11 mouse cellular contexts compared by ENCODE assay signal in genomic region chr8:106816431-106817170, GRCm38 (mm10). TPM values are rescaled to one million over a fixed set of nuclear protein-coding genes. Genes with fewer than 3 reads are reported as not detected.
DNase-seq lines count a peak whose midpoint lies in the region; ATAC-seq and TF ChIP-seq lines count a peak whose summit lies in the region.
"Had no signal": no experiment of that assay in that cellular context is flagged by ENCODE, and none has a peak within 500 bp of the region (broad histone marks: within the 10 kb centered on the region; RNA-seq: fewer than 3 reads in every experiment).

No protein-coding gene starts in this region.

- no peak overlapping the region for H3K4me2 ChIP-seq in heart, embryonic 12.5 days
- no peak overlapping the region for H3K4me2 ChIP-seq in midbrain, postnatal 0 days (ENCODE audit: low read depth, low read length, poor library complexity, severe bottlenecking)
- no peak overlapping the region for H3K4me2 ChIP-seq in midbrain, embryonic 13.5 days (replicated peaks)
- H3K4me2 ChIP-seq in kidney, postnatal 0 days (ENCODE audit: low read length): no peak overlapping the region

- no peak overlapping the region for H3K27ac ChIP-seq in heart, embryonic 12.5 days (ENCODE audit: poor library complexity, severe bottlenecking)
- no peak overlapping the region for H3K27ac ChIP-seq in midbrain, postnatal 0 days (ENCODE audit: low read depth, low read length)
- no peak overlapping the region for H3K27ac ChIP-seq in midbrain, embryonic 13.5 days
- H3K27ac ChIP-seq in kidney, postnatal 0 days: peak overlapping the region; percentile 40; the same call in 1 of the 2 replicates

- H3K36me3 ChIP-seq in heart, embryonic 12.5 days: 0 out of 2 replicates have a peak, but pooled peaks cover 3% of the 10 kb centered on the region
- no peaks in the 10 kb centered on the region for H3K36me3 ChIP-seq in midbrain, postnatal 0 days (ENCODE audit: insufficient read depth, low read length)
- no peaks in the 10 kb centered on the region for H3K36me3 ChIP-seq in midbrain, embryonic 13.5 days
- H3K36me3 ChIP-seq in kidney, postnatal 0 days (ENCODE audit: insufficient read depth, low read length): 0 out of 2 replicates have a peak, but pooled peaks cover 3% of the 10 kb centered on the region

- WGBS in heart, embryonic 12.5 days: 83% methylated on average over 9 of the region's 9 CpGs
- WGBS in midbrain, postnatal 0 days: 71% methylated on average over 9 of the region's 9 CpGs
- WGBS in midbrain, embryonic 13.5 days: 84% methylated on average over 9 of the region's 9 CpGs
- WGBS in kidney, postnatal 0 days: 61% methylated on average over 9 of the region's 9 CpGs

- peak; percentile 84 for DNase-seq in heart, adult 11 months
- peak; percentile 46 for DNase-seq in midbrain, postnatal 0 days (ENCODE audit: low spot score)
- DNase-seq in kidney, postnatal 0 days (ENCODE audit: low spot score): no peak
- DNase-seq in layer of hippocampus, postnatal 36 days: peak; percentile 60 to 66
- no peak for DNase-seq in urinary bladder, adult 18-20 months (ENCODE audit: low spot score in 2 of 2)
- no peak for DNase-seq in gastrocnemius, adult 8-10 months (ENCODE audit: low spot score in 2 of 2)
- DNase-seq: lung, adult 18-20 months; right cerebral cortex, adult 18-20 months had no signal

- H3K9me3 ChIP-seq in heart, embryonic 12.5 days (replicated peaks): no peaks in the 10 kb centered on the region
- H3K9me3 ChIP-seq in midbrain, postnatal 0 days (ENCODE audit: low read length): no peaks in the 10 kb centered on the region
- H3K9me3 ChIP-seq in midbrain, embryonic 13.5 days: no peaks in the 10 kb centered on the region
- H3K9me3 ChIP-seq in kidney, postnatal 0 days (replicated peaks; ENCODE audit: low read length): no peaks in the 10 kb centered on the region

- H3K9ac ChIP-seq in heart, embryonic 12.5 days: no peak overlapping the region
- no peak overlapping the region for H3K9ac ChIP-seq in midbrain, postnatal 0 days (replicated peaks; ENCODE audit: low read length, poor library complexity, severe bottlenecking)
- no peak overlapping the region for H3K9ac ChIP-seq in midbrain, embryonic 13.5 days (replicated peaks)
- no peak overlapping the region for H3K9ac ChIP-seq in kidney, postnatal 0 days (ENCODE audit: low read depth, low read length)

- TF ChIP-seq CTCF in midbrain, postnatal 0 days (IDR thresholded peaks at IDR 0.05): no peak
- TF ChIP-seq CTCF in kidney, postnatal 0 days (IDR thresholded peaks at IDR 0.05; ENCODE audit: low read depth): no peak

- ATAC-seq in heart, embryonic 12.5 days (ENCODE audit: insufficient number of reproducible peaks, low FRiP score): no peak
- ATAC-seq in midbrain, postnatal 0 days (ENCODE audit: low FRiP score): no peak
- ATAC-seq in midbrain, embryonic 13.5 days: no peak
- no peak for ATAC-seq in kidney, postnatal 0 days (replicated peaks; ENCODE audit: low FRiP score, low read depth)

- no peak overlapping the region for H3K4me3 ChIP-seq in heart, embryonic 12.5 days
- no peak overlapping the region for H3K4me3 ChIP-seq in midbrain, postnatal 0 days (ENCODE audit: low read depth, low read length)
- H3K4me3 ChIP-seq in midbrain, embryonic 13.5 days (replicated peaks): no peak overlapping the region
- no peak overlapping the region for H3K4me3 ChIP-seq in kidney, postnatal 0 days (replicated peaks; ENCODE audit: low read depth, low read length)
- H3K4me3 ChIP-seq: myocyte had no signal

- H3K27me3 ChIP-seq in heart, embryonic 12.5 days (replicated peaks): no peaks in the 10 kb centered on the region
- no peaks in the 10 kb centered on the region for H3K27me3 ChIP-seq in midbrain, postnatal 0 days (ENCODE audit: insufficient read depth, low read length)
- no peaks in the 10 kb centered on the region for H3K27me3 ChIP-seq in midbrain, embryonic 13.5 days
- H3K27me3 ChIP-seq in kidney, postnatal 0 days (ENCODE audit: insufficient read depth, low read length): no peaks in the 10 kb centered on the region

- H3K4me1 ChIP-seq in heart, embryonic 12.5 days (replicated peaks): peaks cover 21% of the 10 kb centered on the region
- H3K4me1 ChIP-seq in midbrain, postnatal 0 days (ENCODE audit: insufficient read depth, low read length): no peaks in the 10 kb centered on the region
- H3K4me1 ChIP-seq in midbrain, embryonic 13.5 days (replicated peaks): peaks cover 8% of the 10 kb centered on the region
- peaks cover 6% of the 10 kb centered on the region; the same call in 1 of the 2 replicates for H3K4me1 ChIP-seq in kidney, postnatal 0 days (replicated peaks; ENCODE audit: insufficient read depth, low read length)

RNA-seq across cellular contexts. Expression of gene Has3, which starts 53.4 kb away (rescaled TPM):
- polyA plus RNA-seq in heart, embryonic 12.5 days (2016; fragmentation: Nextera tagmentation; extraction: Ambion mirVana): 0.11 and 0.14 TPM in 2 replicates
- 16.6 and 20.2 TPM in 2 replicates for total RNA-seq in midbrain, postnatal 0 days (2014; rRNA removed)
- 0.42 and 0.89 TPM in 2 replicates for polyA plus RNA-seq in midbrain, postnatal 0 days (2015; fragmentation: Nextera tagmentation; extraction: Ambion mirVana)
- polyA plus RNA-seq in midbrain, embryonic 13.5 days (2015; fragmentation: Nextera tagmentation; extraction: Ambion mirVana): 0.97 and 1.3 TPM in 2 replicates
- 0.41 and 0.54 TPM in 2 replicates for polyA plus RNA-seq in kidney, postnatal 0 days (2015; fragmentation: Nextera tagmentation; extraction: Ambion mirVana)
- total RNA-seq in layer of hippocampus, postnatal 36 days (2021): 1 to 10 TPM; 1.5 to 1.9 TPM
- total RNA-seq in gastrocnemius, adult 8-10 months (2022): under 1 TPM; 0.65 to 0.94 (median 0.75) TPM

Comparison
In these comparisons a context has a peak if more than half of its experiments do, and no peak if none do; other contexts are left out.
1. DNase-seq: peak in heart, adult 11 months (single experiment), midbrain, postnatal 0 days (single experiment) and layer of hippocampus, postnatal 36 days (2 of 2); none in kidney, postnatal 0 days (single experiment), urinary bladder, adult 18-20 months (0 of 2) and gastrocnemius, adult 8-10 months (0 of 2).